Mouse (Mus musculus): Measurements from ENCODE around the gene Laptm4a.

- no peak for TF ChIP-seq MAX (IDR thresholded peaks at IDR 0.05; ENCODE audit: low read depth)
- no peak for TF ChIP-seq POLR2A (IDR thresholded peaks at IDR 0.05; ENCODE audit: insufficient read length, low read depth)
Observed at GRCm38 (mm10) chr12:8913701-8914340, 7.6 kb upstream of the Laptm4a start.
